Mouse (Mus musculus): ENCODE results near the gene Ntrk2. TPM values are rescaled to one million over a fixed set of nuclear protein-coding genes. Genes with fewer than 3 reads are reported as not detected.
"Not testable (repeated sequence)": the region's sequence is repeated elsewhere in the genome, so short reads cannot be mapped to it uniquely, and the experiment has no call there.

Ntrk2 gene
- polyA plus RNA-seq, 1 experiment = 214 TPM

DNA sequence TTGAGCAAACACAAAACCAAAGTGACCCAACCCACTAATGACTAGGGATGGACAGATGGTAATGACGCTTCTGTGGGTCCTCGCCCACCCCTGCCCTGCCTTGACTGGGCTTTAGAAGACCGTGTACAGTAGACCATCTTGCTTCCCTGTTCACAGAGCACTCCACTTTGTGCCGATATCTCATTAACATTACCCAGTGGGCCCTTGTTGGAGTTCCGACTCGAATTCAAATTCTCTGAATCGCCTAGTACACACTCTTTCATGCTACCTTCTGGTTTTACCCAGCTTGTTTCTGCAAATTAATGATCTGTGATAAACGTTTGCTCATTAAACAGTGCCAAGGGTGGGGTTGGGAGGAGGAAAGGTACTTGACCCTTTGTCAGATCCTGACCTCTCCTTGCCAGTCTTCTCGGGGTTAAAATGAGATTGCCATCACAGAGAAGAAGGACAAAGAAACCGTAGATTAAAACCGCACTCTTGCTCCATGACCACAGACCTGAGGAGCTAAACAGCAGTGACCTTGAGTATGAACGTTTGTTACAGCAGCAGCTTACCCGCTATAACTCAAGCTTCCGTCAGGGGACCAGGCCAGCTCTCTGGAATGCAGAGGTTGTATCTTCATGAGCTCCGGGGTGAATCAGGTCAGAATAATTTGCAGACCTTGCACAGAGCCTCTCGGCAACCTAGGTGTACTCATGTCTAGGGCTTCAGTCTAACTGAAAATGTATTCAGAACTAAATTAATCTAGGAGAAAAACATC is 234.0 kb downstream of the Ntrk2 start:
- Histone ChIP-seq H3K27ac (ENCODE audit: insufficient read depth, low read length) (peak overlapping the region; percentile 85), H3K4me3 (ENCODE audit: insufficient read depth, low read length) (no peak overlapping the region), H3K4me1 (ENCODE audit: control insufficient read depth, insufficient read depth, low read length) (peaks cover 9% of the 10 kb centered on the region)
- TF ChIP-seq POLR2A (IDR thresholded peaks at IDR 0.05; ENCODE audit: extremely low read depth, insufficient read depth, low read length) (no peak), CTCF (IDR thresholded peaks at IDR 0.05; ENCODE audit: extremely low read depth, insufficient read depth, low read length) (no peak)

DNA sequence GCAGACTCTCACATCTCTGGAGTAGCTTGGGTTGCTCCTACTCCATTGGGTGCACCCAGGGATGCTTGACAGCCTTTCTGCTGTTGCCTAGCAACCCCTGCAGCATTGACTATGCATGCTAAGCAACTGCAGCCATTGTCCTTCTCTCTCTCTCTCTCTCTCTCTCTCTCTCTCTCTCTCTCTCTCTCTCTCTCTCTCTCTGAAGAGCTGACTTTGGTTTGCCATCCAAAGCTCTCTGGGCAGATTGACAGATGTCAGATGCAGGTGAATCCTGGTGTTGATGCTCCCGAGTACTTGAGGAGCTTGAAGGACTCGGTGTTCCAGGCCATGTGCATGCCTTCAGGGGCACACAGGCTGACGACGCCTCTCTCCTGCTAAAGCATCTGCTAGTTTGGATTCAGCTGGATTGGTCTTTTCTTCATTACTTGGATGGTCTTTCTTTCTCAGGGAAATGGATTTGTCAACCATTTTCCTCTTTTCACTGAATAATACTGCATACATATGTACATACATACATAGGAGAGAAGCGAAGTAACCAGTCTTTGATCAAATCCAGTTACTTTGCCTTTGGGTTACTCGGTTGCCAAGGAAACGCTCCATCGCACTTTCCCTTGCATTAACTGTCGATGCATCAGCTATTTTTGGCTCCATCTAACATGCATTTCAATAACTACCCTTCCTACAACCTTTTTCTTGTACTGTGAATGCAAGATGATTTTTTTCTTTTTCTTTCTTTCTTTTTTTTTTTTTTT is 234.8 kb downstream of the Ntrk2 start:
- Histone ChIP-seq H3K4me1 (ENCODE audit: control insufficient read depth, insufficient read depth, low read length) (peaks cover 9% of the 10 kb centered on the region), H3K4me3 (ENCODE audit: insufficient read depth, low read length) (no peak overlapping the region), H3K27ac (ENCODE audit: insufficient read depth, low read length) (0 out of 2 replicates have a peak overlapping the region, but pooled peaks have one; percentile 5)
- TF ChIP-seq CTCF (IDR thresholded peaks at IDR 0.05; ENCODE audit: extremely low read depth, insufficient read depth, low read length) = no peak
- TF ChIP-seq POLR2A (IDR thresholded peaks at IDR 0.05; ENCODE audit: extremely low read depth, insufficient read depth, low read length) = no peak

DNA sequence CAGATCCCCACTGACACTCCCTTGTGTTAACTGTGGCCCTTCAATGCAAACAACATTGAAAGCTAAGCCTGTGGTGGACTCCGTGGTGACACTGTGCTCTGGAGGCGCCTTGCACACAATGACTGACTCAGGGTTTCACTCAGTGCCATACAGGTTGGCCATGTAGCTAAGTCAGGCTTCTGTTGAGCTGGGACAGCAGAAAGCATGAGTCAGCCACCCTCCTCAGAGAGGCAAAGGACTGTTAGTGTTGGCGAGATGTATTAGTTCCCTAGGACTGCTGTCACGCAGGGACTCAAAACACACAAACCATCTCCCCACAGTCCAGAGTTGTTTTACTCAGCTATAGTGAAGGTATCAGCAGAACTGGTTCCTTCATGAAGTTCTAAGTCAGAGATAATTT is 245.8 kb downstream of the Ntrk2 start:
- Histone ChIP-seq H3K4me1 (ENCODE audit: control insufficient read depth, insufficient read depth, low read length) (peaks cover 8% of the 10 kb centered on the region), H3K27ac (ENCODE audit: insufficient read depth, low read length) (no peak overlapping the region), H3K4me3 (ENCODE audit: insufficient read depth, low read length) (no peak overlapping the region)
- TF ChIP-seq CTCF (IDR thresholded peaks at IDR 0.05; ENCODE audit: extremely low read depth, insufficient read depth, low read length) (no peak), POLR2A (IDR thresholded peaks at IDR 0.05; ENCODE audit: extremely low read depth, insufficient read depth, low read length) (no peak)

DNA sequence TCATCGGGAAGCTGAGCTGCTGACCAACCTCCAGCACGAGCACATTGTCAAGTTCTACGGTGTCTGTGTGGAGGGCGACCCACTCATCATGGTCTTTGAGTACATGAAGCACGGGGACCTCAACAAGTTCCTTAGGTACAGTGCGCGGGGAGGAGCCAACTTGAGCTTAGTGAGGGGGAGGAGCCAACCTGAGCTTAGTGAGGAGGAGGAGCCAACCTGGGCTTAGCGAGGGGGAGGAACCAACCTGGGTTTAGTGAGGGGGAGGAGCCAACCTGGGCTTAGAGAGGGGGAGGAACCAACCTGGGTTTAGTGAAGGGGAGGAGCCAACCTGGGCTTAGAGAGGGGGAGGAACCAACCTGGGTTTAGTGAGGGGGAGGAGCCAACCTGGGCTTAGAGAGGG is 248.0 kb downstream of the Ntrk2 start:
- not testable (repeated sequence) for H3K4me3 ChIP-seq (ENCODE audit: insufficient read depth, low read length); H3K27ac ChIP-seq (ENCODE audit: insufficient read depth, low read length); H3K4me1 ChIP-seq (ENCODE audit: control insufficient read depth, insufficient read depth, low read length)

DNA sequence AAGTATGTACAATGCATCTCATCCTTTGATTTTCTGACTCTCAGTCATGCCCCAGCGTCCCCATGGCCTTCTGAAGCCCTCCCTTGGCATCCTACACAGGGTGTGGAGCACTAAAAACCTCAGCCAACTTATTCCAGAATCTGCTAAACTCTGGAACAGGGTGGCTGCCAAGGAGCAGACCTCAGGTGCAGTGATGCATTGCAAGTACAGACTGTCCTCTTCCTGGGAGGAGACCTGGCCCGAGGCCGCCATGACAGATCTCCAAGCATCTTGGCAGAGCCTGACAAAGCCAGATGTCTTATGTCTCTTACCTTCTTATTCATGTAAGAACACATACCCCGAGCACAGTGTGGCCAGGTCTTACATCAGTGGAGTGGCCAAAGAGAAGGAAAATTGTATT is 250.5 kb downstream of the Ntrk2 start:
- Histone ChIP-seq H3K4me3 (ENCODE audit: insufficient read depth, low read length) (no peak overlapping the region), H3K27ac (ENCODE audit: insufficient read depth, low read length) (no peak overlapping the region), H3K4me1 (ENCODE audit: control insufficient read depth, insufficient read depth, low read length) (peaks cover 7% of the 10 kb centered on the region)
- TF ChIP-seq POLR2A (IDR thresholded peaks at IDR 0.05; ENCODE audit: extremely low read depth, insufficient read depth, low read length) (no peak), CTCF (IDR thresholded peaks at IDR 0.05; ENCODE audit: extremely low read depth, insufficient read depth, low read length) (no peak)

DNA sequence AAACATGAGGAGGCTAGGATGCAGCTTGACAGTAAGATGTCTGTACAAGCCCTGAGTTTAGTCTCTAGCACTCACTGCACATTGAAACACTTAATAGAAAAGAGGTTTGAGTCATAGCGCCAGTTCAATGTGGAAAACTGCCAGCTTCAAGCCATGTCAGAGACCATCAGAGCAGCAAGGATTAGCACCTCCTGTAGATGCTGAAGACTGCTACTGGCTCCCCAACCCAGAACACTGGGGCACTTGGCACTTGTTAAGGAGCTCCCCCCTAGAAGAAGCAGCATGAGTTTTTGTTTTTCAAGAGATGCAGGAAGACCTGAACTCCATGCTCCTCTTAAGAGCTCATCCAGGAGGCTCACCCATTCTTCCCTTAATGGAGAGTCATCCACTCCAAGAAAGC is 251.5 kb downstream of the Ntrk2 start:
- peaks cover 2% of the 10 kb centered on the region for H3K4me1 ChIP-seq (ENCODE audit: control insufficient read depth, insufficient read depth, low read length)
- H3K4me3 ChIP-seq (ENCODE audit: insufficient read depth, low read length) = no peak overlapping the region
- H3K27ac ChIP-seq (ENCODE audit: insufficient read depth, low read length) = 0 out of 2 replicates have a peak overlapping the region, but pooled peaks have one; percentile 65
- TF ChIP-seq CTCF (IDR thresholded peaks at IDR 0.05; ENCODE audit: extremely low read depth, insufficient read depth, low read length) (no peak), POLR2A (IDR thresholded peaks at IDR 0.05; ENCODE audit: extremely low read depth, insufficient read depth, low read length) (no peak)

DNA sequence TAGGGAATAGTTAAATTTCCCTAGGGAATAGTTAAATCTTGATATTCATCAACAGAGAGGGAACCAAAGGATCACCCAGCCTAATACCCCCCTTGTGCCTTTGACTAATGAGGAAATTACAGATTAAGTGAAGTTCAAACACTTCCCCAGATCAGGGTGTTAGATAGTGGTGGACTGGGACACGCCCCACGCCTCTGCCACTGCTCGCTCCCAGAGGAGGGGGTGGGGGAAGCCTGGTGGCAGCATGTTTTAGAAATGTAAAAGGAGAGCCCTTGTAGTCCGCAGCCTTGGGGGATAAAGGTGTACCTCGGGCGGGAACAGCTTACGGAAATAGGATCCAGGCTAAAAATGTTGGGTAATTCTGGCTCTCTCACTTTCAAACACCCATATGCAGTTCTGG is 252.7 kb downstream of the Ntrk2 start:
- Histone ChIP-seq H3K27ac (ENCODE audit: insufficient read depth, low read length) (no peak overlapping the region), H3K4me3 (ENCODE audit: insufficient read depth, low read length) (no peak overlapping the region), H3K4me1 (ENCODE audit: control insufficient read depth, insufficient read depth, low read length) (peaks cover 2% of the 10 kb centered on the region)
- TF ChIP-seq POLR2A (IDR thresholded peaks at IDR 0.05; ENCODE audit: extremely low read depth, insufficient read depth, low read length) (no peak), CTCF (IDR thresholded peaks at IDR 0.05; ENCODE audit: extremely low read depth, insufficient read depth, low read length) (no peak)

DNA sequence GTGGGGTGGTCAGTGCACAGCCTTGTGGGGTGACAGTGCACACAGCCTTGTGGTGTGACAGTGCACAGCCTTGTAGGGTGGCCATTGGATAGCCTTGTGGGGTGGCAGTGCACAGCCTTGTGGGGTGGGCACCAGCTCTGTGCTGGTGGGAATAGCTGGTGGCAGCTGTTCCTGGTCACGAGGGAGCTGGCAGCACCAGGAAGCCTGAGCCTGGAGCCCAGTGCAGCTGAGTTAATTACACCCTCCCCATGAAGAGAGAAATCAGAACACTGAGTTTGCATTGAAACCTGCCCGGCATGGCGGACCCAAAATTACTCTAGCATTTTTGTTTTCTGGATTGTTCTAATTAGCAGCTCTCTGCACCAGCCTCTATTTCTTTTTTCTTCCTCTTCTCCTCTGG is 259.3 kb downstream of the Ntrk2 start:
- TF ChIP-seq CTCF (IDR thresholded peaks at IDR 0.05; ENCODE audit: extremely low read depth, insufficient read depth, low read length) (no peak), POLR2A (IDR thresholded peaks at IDR 0.05; ENCODE audit: extremely low read depth, insufficient read depth, low read length) (no peak)
- Histone ChIP-seq H3K27ac (ENCODE audit: insufficient read depth, low read length) (peak overlapping the region; percentile 9; the same call in 1 of the 2 replicates), H3K4me1 (ENCODE audit: control insufficient read depth, insufficient read depth, low read length) (peaks cover 5% of the 10 kb centered on the region), H3K4me3 (ENCODE audit: insufficient read depth, low read length) (no peak overlapping the region)

DNA sequence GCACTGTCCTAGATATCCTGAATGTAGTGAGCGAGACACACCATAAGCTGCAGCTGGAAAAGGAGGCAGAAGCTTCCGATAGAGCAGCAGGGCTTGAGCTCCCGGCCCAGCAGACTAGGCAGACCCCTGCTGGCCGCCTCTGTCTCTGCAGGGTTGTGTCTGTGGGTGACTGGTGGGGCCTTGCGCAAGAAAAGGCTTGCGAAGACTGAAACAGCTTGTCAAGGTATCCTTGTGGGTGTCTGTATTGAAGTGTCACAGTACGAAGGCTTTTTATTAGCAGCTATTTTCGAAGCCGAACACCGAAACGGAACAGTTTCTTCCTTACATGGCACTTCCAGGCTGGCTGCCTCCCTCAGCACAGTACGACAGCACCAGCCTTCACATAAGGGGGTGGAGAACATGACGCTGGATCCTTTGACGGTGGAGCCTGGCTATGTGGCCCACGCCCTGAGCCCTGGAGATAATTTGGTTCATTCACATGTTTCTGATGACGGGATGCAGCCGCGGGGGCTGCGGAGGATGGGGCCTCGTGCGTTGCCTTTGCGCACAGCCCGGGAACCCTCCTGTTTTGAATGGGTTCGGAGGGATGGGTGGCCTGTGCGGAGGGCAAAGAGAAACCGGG is 267.4 kb downstream of the Ntrk2 start:
- TF ChIP-seq CTCF (IDR thresholded peaks at IDR 0.05; ENCODE audit: extremely low read depth, insufficient read depth, low read length) (peak; percentile 67), POLR2A (IDR thresholded peaks at IDR 0.05; ENCODE audit: extremely low read depth, insufficient read depth, low read length) (0 out of 2 replicates have a peak, but pooled peaks have one; percentile 37)
- Histone ChIP-seq H3K4me1 (ENCODE audit: control insufficient read depth, insufficient read depth, low read length) (peaks cover 21% of the 10 kb centered on the region), H3K4me3 (ENCODE audit: insufficient read depth, low read length) (no peak overlapping the region), H3K27ac (ENCODE audit: insufficient read depth, low read length) (peak overlapping the region; percentile 57)
